Mouse (Mus musculus): ENCODE data around the gene Gng8.

The Gng8 gene

GRCm38 (mm10) chr7:16876006-16876405, 15.6 kb upstream of the Gng8 start:
- in situ Hi-C loops (cut with MboI, MseI), result loop anchor here (25.0 kb wide), 1 partner anchor 939 kb away; the partner anchor contains the start of gene Nop53

- in situ Hi-C loops (cut with MboI, MseI), result loop anchor here (25.0 kb wide), 1 partner anchor 939 kb away; the partner anchor contains the start of gene Nop53
Measured at GRCm38 (mm10) chr7:16876608-16877007, 15.0 kb upstream of the Gng8 start.

- in situ Hi-C loops (cut with MboI, MseI), result loop anchor here (25.0 kb wide), 1 partner anchor 940 kb away; the partner anchor contains the start of gene Nop53
Measured at GRCm38 (mm10) chr7:16877717-16878116, 13.9 kb upstream of the Gng8 start.

GRCm38 (mm10) chr7:16879796-16880547, 11.6 kb upstream of the Gng8 start:
- in situ Hi-C loops (cut with MboI, MseI), result loop anchor here (25.0 kb wide), 1 partner anchor 943 kb away; the partner anchor contains the start of gene Nop53

GRCm38 (mm10) chr7:16880615-16881014, 11.0 kb upstream of the Gng8 start:
- in situ Hi-C loops (cut with MboI, MseI), result loop anchor here (25.0 kb wide), 1 partner anchor 943 kb away; the partner anchor contains the start of gene Nop53

- in situ Hi-C loops (cut with MboI, MseI), result loop anchor here (25.0 kb wide), 1 partner anchor 946 kb away; the partner anchor contains the start of gene Nop53
Measured at GRCm38 (mm10) chr7:16883162-16883561, 8.4 kb upstream of the Gng8 start.

GRCm38 (mm10) chr7:16884334-16884733, 7.3 kb upstream of the Gng8 start:
- in situ Hi-C loops (cut with MboI, MseI), result loop anchor here (25.0 kb wide), 1 partner anchor 947 kb away; the partner anchor contains the start of gene Nop53

- in situ Hi-C loops (cut with MboI, MseI), result loop anchor here (25.0 kb wide), 1 partner anchor 948 kb away; the partner anchor contains the start of gene Nop53
Measured at GRCm38 (mm10) chr7:16885271-16885776, 6.3 kb upstream of the Gng8 start.

GRCm38 (mm10) chr7:16885905-16886304, 5.7 kb upstream of the Gng8 start:
- in situ Hi-C loops (cut with MboI, MseI), result loop anchor here (25.0 kb wide), 1 partner anchor 949 kb away; the partner anchor contains the start of gene Nop53

GRCm38 (mm10) chr7:16890536-16890935, 1.1 kb upstream of the Gng8 start:
- in situ Hi-C loops (cut with MboI, MseI), result loop anchor here (25.0 kb wide), 1 partner anchor 953 kb away; the partner anchor contains the start of gene Nop53

- in situ Hi-C loops (cut with MboI, MseI), result loop anchor here (25.0 kb wide), 1 partner anchor 954 kb away; the partner anchor contains the start of gene Nop53
Measured at GRCm38 (mm10) chr7:16890944-16891343, 642 bp upstream of the Gng8 start.

- in situ Hi-C loops (cut with MboI, MseI), result loop anchor here (25.0 kb wide), 1 partner anchor 955 kb away; the partner anchor contains the start of gene Nop53
Measured at GRCm38 (mm10) chr7:16892352-16892730, 755 bp downstream of the Gng8 start.

- in situ Hi-C loops (cut with MboI, MseI), result loop anchor here (25.0 kb wide), 1 partner anchor 956 kb away; the partner anchor contains the start of gene Nop53
Measured at GRCm38 (mm10) chr7:16893612-16894011, 2.0 kb downstream of the Gng8 start.

GRCm38 (mm10) chr7:16894279-16894678, 2.7 kb downstream of the Gng8 start:
- in situ Hi-C loops (cut with MboI, MseI), result loop anchor here (25.0 kb wide), 1 partner anchor 957 kb away; the partner anchor contains the start of gene Nop53

- in situ Hi-C loops (cut with MboI, MseI), result loop anchor here (25.0 kb wide), 1 partner anchor 958 kb away; the partner anchor contains the start of gene Nop53
Measured at GRCm38 (mm10) chr7:16895000-16895399, 3.4 kb downstream of the Gng8 start.

- in situ Hi-C loops (cut with MboI, MseI), result loop anchor here (25.0 kb wide), 1 partner anchor 958 kb away; the partner anchor contains the start of gene Nop53
Measured at GRCm38 (mm10) chr7:16895511-16895910, 3.9 kb downstream of the Gng8 start.

GRCm38 (mm10) chr7:16900526-16900925, 8.9 kb downstream of the Gng8 start:
- in situ Hi-C loops (cut with MboI, MseI), result no loop called here

GRCm38 (mm10) chr7:16903439-16903955, 11.9 kb downstream of the Gng8 start:
- in situ Hi-C loops (cut with MboI, MseI), result no loop called here

- in situ Hi-C loops (cut with MboI, MseI), result no loop called here
Measured at GRCm38 (mm10) chr7:16904120-16904675, 12.6 kb downstream of the Gng8 start.

- in situ Hi-C loops (cut with MboI, MseI), result no loop called here
Measured at GRCm38 (mm10) chr7:16905491-16906021, 14.0 kb downstream of the Gng8 start.

- in situ Hi-C loops (cut with MboI, MseI), result no loop called here
Measured at GRCm38 (mm10) chr7:16906281-16906680, 14.7 kb downstream of the Gng8 start, which contains the start of gene Ptgir. Ptgir (plus strand) TSS chr7:16906490.

Data from T-helper 2 cell (primary cell).